Mouse (Mus musculus): ENCODE results near the gene Fgf15. TPM values are rescaled to one million over a fixed set of nuclear protein-coding genes. Genes with fewer than 3 reads are reported as not detected.

The Fgf15 gene
- not detected in 4 replicates for total RNA-seq (2023; ENCODE audit: inconsistent age)

DNA sequence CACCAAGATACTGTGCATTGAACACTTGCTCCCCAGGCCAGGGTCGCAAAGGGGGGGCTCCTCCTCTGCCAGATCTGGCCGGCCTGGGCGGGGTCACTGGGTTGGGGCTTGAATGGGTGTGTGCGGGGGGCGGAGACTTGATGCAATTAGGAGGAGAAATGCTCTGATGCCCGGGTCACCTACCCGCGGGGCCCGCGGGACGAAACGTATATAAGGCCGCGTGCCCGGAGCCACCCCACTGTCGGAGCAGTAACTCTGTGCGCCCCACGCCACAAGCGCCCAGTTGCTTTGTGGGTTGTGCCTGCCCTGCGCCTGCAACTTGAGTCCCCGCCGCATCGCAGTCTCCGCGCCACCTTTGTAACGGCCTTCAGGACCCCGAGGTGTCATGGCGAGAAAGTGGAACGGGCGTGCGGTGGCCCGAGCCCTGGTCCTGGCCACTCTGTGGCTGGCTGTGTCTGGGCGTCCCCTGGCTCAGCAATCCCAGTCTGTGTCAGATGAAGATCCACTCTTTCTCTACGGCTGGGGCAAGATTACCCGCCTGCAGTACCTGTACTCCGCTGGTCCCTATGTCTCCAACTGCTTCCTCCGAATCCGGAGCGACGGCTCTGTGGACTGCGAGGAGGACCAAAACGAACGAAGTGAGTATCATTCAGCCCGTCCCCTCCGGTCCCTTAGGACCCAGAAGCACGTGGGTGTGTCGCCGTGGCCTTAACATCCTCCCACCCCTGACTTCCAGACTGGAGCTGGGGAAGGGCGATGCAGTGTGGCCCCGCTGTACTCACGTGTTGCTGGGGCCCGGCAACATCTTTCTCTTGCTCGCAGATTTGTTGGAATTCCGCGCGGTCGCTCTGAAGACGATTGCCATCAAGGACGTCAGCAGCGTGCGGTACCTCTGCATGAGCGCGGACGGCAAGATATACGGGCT lies at the start of gene Fgf15:
TSS of gene Fgf15 (plus strand) at position 238 of the 925 bp plus-strand sequence.

DNA sequence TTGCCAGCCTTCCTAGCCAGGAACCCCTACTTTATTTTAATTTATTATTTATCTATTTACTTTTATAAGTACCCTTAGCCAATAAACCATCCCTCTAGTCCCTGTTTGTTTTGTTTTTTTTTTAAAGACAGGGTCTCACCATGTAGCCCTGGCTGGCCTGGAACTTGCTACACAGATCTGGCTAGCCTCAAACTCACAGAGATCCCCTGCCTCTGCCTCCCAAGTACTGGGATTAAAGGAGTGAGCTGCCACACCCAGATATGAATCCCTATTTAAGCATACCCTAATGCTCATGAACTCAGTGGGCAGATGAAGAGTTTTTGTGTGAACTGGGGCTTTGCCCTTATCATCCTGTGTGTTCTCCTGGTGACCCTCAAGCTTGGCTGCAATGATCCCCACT lies 49.3 kb upstream of the Fgf15 start, which contains the start of gene Fgf4:
TSS of gene Fgf4 (plus strand) at position 301 of the 400 bp plus-strand sequence.

DNA sequence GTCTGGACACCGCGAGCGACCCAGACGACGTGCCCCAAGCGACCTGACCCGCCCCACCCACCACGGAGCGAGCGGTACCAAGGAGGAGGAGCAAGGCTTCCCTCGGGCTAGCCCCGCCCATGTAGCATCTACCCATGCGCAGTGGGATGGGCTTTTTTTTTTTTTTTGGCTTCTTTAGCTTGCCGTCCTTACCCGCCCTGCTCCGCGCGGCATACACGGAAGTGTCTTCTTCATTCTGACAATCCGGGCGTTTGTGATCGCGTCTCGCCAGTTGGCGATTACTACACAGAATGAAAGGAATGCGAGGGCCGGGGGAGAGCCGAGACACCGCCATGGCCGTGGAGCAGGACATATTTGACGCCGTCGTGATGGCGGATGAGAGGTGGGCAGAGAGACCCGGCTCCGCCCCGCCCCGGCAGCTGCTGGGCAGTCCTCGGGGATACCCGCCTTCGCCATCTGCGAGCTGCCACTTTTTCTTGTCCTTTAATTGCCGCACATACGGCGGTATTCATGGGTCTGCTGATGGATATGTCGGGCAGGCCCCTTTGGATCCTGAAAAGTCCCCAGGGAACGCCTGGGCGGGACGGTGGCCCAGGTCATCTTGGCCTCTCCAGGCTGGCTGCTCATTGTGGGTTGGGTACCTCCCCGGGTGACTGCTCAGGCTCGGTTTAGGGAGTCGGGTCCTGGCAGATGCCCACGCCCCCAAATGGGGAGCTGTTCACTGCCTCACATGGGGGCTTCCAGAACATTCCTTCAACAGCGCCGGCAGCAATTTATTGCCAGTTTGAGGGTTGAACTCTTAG lies 18.8 kb downstream of the Fgf15 start, which contains the start of gene LTO1:
TSS of gene LTO1 (plus strand) at position 153 of the 803 bp plus-strand sequence.

DNA sequence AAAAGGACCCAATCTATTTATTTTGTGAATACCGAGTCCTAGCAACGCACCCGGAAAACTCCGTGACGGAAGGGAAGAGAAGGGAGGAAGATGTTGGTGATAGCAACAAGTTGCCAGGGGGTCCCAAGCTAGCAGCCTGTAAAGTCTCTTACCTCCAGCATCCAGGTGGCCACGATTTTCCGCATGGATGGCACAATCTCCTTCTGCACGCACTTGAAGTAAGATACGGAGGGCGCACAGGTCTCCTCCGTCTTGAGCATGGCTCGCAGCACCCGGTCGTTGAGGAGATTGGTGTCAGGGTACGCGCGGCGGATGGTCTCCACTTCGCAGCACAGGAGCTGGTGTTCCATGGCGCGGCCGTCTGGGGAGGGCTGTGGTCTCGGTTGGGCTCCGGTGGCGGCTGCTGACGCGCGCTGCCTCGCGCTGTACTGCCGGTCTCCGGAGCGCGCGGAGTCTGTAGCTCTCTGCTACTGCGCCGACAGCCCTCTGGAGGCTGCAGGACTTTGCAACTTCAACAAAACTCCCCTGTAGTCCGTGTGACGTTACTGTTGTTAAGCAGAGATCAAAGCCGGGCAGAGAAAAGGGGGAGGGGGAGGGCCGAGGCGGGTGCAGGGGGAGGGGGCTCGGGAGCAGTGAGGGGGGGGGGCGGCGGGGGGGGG lies 43.1 kb downstream of the Fgf15 start, which contains the start of gene Ccnd1:
TSS of gene Ccnd1 (minus strand) at position 582 of the 659 bp plus-strand sequence.

Other genes starting within 250 kb of the Fgf15 start
- 0.32 TPM in 1 of 4 replicates, not detected in the others for gene Ano1, start 144.6 kb upstream of the Fgf15 start, total RNA-seq (2023; ENCODE audit: inconsistent age)
- not detected in 4 replicates for gene Fgf3, start 58.4 kb upstream of the Fgf15 start, total RNA-seq (2023; ENCODE audit: inconsistent age)
- not detected in 4 replicates for gene Fgf4, start 49.2 kb upstream of the Fgf15 start, total RNA-seq (2023; ENCODE audit: inconsistent age)
- gene LTO1, start 18.6 kb downstream of the Fgf15 start, total RNA-seq (2023; ENCODE audit: inconsistent age), result 27.6 to 33.6 TPM (median 32.1 TPM) in 4 replicates
- 0.27 to 1.8 TPM (median 0.91 TPM) in 4 replicates for gene Ccnd1, start 43.4 kb downstream of the Fgf15 start, total RNA-seq (2023; ENCODE audit: inconsistent age)

Measured in B cell, adult (primary cell).